ENCODE assay signal across 8 mouse cellular contexts in genomic region chr2:172739041-172739491, GRCm38 (mm10).
A peak's percentile ranks its signal among the peaks of the same experiment; 100 is the strongest.
DNase-seq lines count a peak whose midpoint lies in the region; TF ChIP-seq lines count a peak whose summit lies in the region.
"Had no signal": no experiment of that assay in that cellular context is flagged by ENCODE, and none has a peak within 500 bp of the region (broad histone marks: within the 10 kb centered on the region; RNA-seq: fewer than 3 reads in every experiment).

No protein-coding gene starts in this region.

- H3K4me3 ChIP-seq in thymus, adult 2 months (ENCODE audit: control insufficient read depth, insufficient read depth, low read length) = no peak overlapping the region
- H3K4me3 ChIP-seq: left cerebral cortex, adult 2 months had no signal

- H3K36me3 ChIP-seq in thymus, adult 2 months (ENCODE audit: control insufficient read depth, insufficient read depth, low read length) = no peaks in the 10 kb centered on the region

- DNase-seq in kidney, postnatal 4 days = peak; percentile 38 to 51
- DNase-seq in kidney, adult 8-10 months = no peak
- DNase-seq in embryo, embryonic 10.5 days (ENCODE audit: low spot score) = peak; percentile 77
- peak; percentile 58 for DNase-seq in forelimb bud, embryonic 11.5 days (ENCODE audit: low read depth, low spot score)
- peak; percentile 40 for DNase-seq in thymus, adult 2 months
- no peak for DNase-seq in MN1 (ENCODE audit: low spot score)
- no peak for DNase-seq in adrenal gland, postnatal 4 days (ENCODE audit: low spot score in 2 of 2)

- H3K27ac ChIP-seq in thymus, adult 2 months (ENCODE audit: control insufficient read depth, insufficient read depth, low read length) = no peak overlapping the region
- H3K27ac ChIP-seq: left cerebral cortex, adult 2 months had no signal

- TF ChIP-seq CTCF in thymus, adult 2 months (IDR thresholded peaks at IDR 0.05; ENCODE audit: borderline replicate concordance, control insufficient read depth, extremely low read depth, insufficient read depth, low read length, poor library complexity) = no peak

- WGBS in thymus, adult 2 months = 12% methylated on average over 11 of the region's 11 CpGs

- peaks cover 16% of the 10 kb centered on the region for H3K4me1 ChIP-seq in thymus, adult 2 months (replicated peaks; ENCODE audit: control insufficient read depth, insufficient read depth, low read length)

- TF ChIP-seq POLR2A in thymus, adult 2 months (IDR thresholded peaks at IDR 0.05; ENCODE audit: control insufficient read depth, extremely low read depth, insufficient read depth, low read length, poor library complexity) = no peak

- no peaks in the 10 kb centered on the region; the same call in 1 of the 2 replicates for H3K27me3 ChIP-seq in thymus, adult 2 months (ENCODE audit: control insufficient read depth, insufficient read depth, low read length)

Comparison
In these comparisons a context has a peak if more than half of its experiments do, and no peak if none do; other contexts are left out.
1. DNase-seq: peak in kidney, postnatal 4 days (2 of 2), embryo, embryonic 10.5 days (single experiment), forelimb bud, embryonic 11.5 days (single experiment) and thymus, adult 2 months (single experiment); none in kidney, adult 8-10 months (0 of 2), MN1 (single experiment) and adrenal gland, postnatal 4 days (0 of 2).